Mouse (Mus musculus): ENCODE results near the gene Gm26897. TPM values are rescaled to one million over a fixed set of nuclear protein-coding genes. Genes with fewer than 3 reads are reported as not detected.

Gm26897 gene
- not detected in 2 replicates for polyA plus RNA-seq (2012; rRNA removed)

DNA sequence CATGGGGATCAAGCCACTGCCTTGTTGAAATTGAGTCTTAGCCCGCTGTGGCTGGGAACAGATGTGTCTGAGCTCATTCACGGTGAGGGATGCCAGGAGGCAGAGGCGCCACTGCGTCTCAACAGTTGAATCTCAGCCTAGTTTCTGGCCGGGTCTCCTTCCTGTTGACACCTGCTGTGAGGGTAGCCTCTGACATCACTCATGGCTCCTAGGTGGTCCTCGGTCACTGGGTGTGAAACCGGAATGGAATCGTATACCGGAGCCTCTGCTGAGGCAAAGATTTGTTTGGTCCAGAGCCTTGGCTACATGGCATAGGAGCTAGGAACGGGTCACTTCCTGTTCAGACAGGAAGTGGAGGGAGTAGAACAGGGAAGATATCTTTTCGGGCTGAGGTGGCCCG is at the start of gene Gm26897:
Gm26897 (plus strand) TSS at position 74 of the 400 bp plus-strand sequence.

